Mouse (Mus musculus) liver, postnatal 0 days (tissue): ENCODE measurements around the gene Rab11a.

ENCODE experiments used
- CTCF ChIP-seq: sonication (generic); IDR thresholded peaks from 2 replicates; pipeline ENCODE4 v1.5.1; 2016; ENCODE audit warnings: antibody characterized with exemption, low read depth
- EP300 ChIP-seq: IDR thresholded peaks from 2 replicates; pipeline ENCODE4 v1.6.1; 2016; ENCODE audit warnings: antibody characterized with exemption, low read depth, mild to moderate bottlenecking

GRCm38 (mm10) chr9:64698586-64698985 lies 39.0 kb downstream of the Rab11a start:
- TF ChIP-seq CTCF (no peak), EP300 (no peak)
